Mouse (Mus musculus) brain, embryonic 14.5 days (tissue): ENCODE measurements at regions not wholly inside any gene's neighbourhood (a gene's known extent, or its start where the extent isn't known, plus 50 kb on each side); places are given as distances from the start of the nearest gene placed in this dataset.

Experiments
- CTCF ChIP-seq: fragments of 200-500 bp; IDR thresholded peaks from 2 replicates; pipeline ENCODE4 v1.5.1; 2012; ENCODE audit warnings: inconsistent platforms, mild to moderate bottlenecking, moderate library complexity, borderline replicate concordance; ENCODE audit not compliant: insufficient read depth, insufficient read length; ENCODE audit errors: extremely low read depth
- POLR2A ChIP-seq: fragments of 200-500 bp; IDR thresholded peaks from 2 replicates; pipeline ENCODE4 v1.6.1; 2012; ENCODE audit warnings: mild to moderate bottlenecking, inconsistent platforms, borderline replicate concordance; ENCODE audit not compliant: poor library complexity, insufficient read depth, insufficient read length, severe bottlenecking; ENCODE audit errors: extremely low read depth

DNA sequence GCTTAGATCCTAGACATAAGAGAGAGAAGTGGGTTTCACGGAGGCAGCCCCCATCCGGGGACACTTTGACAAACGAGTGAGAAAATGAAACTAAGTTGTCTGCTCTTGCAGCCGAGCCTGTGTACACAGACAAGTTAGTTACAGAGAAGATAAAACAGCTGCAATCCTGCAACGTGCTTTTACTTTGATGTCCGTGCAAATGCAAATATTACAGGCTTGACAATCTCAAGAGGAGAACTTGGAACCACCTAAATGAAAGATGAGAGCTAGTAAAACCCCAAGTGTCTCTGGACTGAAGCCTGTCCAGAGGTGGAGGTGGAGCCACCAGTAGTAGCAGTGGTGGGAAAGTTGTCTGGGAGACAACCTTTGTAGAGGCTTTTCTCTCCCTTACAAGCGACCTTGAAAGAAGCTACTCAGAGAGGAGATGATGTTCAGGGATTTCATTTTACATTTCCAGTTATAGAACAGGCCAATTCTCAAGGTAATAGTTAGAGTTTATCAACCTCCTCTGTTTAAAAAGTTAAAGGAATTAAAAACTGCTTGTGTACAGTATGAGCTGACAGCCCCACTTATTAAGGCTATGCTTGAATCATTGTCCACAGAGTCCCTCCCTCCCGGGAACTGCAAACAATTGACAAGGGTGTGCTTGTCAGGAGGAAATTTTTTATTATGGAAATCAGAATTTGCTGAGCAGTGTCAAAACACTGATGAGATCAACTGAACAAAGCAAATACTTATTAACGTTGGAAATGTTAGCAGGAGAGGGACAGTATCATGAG lies 99.7 kb upstream of the Ppp6c start:
- TF ChIP-seq CTCF (no peak), POLR2A (no peak)
